Mouse (Mus musculus): ENCODE measurements around the gene Calm4. TPM values are rescaled to one million over a fixed set of nuclear protein-coding genes. Genes with fewer than 3 reads are reported as not detected.

Calm4 gene
- total and polyA plus RNA-seq, 2 experiments = not detected

DNA sequence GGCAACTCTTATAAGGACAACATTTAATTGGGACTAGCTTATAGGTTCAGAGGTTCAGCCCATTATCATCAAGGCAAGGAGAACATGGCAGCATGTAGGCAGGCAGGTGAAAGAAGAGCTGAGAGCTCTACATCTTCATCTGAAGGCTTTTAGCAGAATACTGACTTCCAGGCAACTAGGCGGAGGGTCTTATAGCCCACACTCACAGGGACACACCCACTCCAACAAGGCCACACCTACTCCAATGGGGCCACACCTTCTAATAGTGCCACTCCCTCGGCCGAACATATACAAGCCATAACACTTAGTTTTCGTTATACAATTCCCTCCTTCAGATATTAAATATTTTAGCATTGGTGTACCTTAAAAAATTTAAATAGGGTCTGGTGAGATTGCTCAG lies 35.3 kb downstream of the Calm4 start:
- H3K27ac ChIP-seq (replicated peaks; ENCODE audit: insufficient read depth, low read depth, low read length) = no peak overlapping the region
- no peaks in the 10 kb centered on the region for H3K36me3 ChIP-seq (ENCODE audit: control insufficient read depth, insufficient read depth, low read length)
- no peak for DNase-seq (ENCODE audit: extremely low read depth, low read depth, low spot score)
- H3K4me3 ChIP-seq (ENCODE audit: insufficient read depth, low read depth, low read length) = no peak overlapping the region
- TF ChIP-seq POLR2A (IDR thresholded peaks at IDR 0.05; ENCODE audit: extremely low read depth, insufficient read depth, low read length) = no peak
- TF ChIP-seq CTCF (IDR thresholded peaks at IDR 0.05; ENCODE audit: low read depth, low read length) = no peak
- no peaks in the 10 kb centered on the region for H3K4me1 ChIP-seq (ENCODE audit: control insufficient read depth, insufficient read depth, low read length)
- no peak overlapping the region for H3K9ac ChIP-seq (ENCODE audit: low read depth, low read length)
- 94% methylated on average over 4 of the region's 4 CpGs for WGBS
- no peaks in the 10 kb centered on the region for H3K79me2 ChIP-seq (ENCODE audit: control insufficient read depth, insufficient read depth, low read length)
- H3K27me3 ChIP-seq (ENCODE audit: control insufficient read depth, insufficient read depth, low read length) = no peaks in the 10 kb centered on the region

DNA sequence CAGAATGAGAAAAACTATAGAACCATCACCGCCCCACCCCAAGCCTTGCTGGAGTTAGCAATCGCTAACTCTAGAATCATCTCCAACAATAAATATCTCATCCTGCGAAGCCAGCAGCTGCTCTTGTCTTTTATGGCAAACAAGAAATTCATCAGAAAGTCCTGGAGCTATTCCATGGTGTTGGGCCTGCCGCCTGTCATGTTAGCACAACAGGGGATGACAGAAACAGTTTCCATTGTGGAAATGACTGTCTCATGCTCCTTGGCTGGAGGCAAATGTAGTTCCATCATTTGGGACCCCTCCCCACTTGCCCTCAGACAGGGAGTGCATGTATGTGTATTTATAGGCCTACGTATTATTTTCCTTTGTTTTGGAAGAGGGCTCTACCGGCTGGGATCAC lies 38.9 kb downstream of the Calm4 start:
- no peak for DNase-seq (ENCODE audit: extremely low read depth, low read depth, low spot score)
- 95% methylated on average over 6 of the region's 6 CpGs for WGBS
- H3K36me3 ChIP-seq (ENCODE audit: control insufficient read depth, insufficient read depth, low read length) = no peaks in the 10 kb centered on the region
- TF ChIP-seq CTCF (IDR thresholded peaks at IDR 0.05; ENCODE audit: low read depth, low read length) (no peak), POLR2A (IDR thresholded peaks at IDR 0.05; ENCODE audit: extremely low read depth, insufficient read depth, low read length) (no peak)
- H3K27me3 ChIP-seq (ENCODE audit: control insufficient read depth, insufficient read depth, low read length) = no peaks in the 10 kb centered on the region
- H3K27ac ChIP-seq (replicated peaks; ENCODE audit: insufficient read depth, low read depth, low read length) = no peak overlapping the region
- H3K9ac ChIP-seq (ENCODE audit: low read depth, low read length) = no peak overlapping the region
- no peaks in the 10 kb centered on the region for H3K79me2 ChIP-seq (ENCODE audit: control insufficient read depth, insufficient read depth, low read length)
- no peak overlapping the region for H3K4me3 ChIP-seq (ENCODE audit: insufficient read depth, low read depth, low read length)
- H3K4me1 ChIP-seq (ENCODE audit: control insufficient read depth, insufficient read depth, low read length) = no peaks in the 10 kb centered on the region

DNA sequence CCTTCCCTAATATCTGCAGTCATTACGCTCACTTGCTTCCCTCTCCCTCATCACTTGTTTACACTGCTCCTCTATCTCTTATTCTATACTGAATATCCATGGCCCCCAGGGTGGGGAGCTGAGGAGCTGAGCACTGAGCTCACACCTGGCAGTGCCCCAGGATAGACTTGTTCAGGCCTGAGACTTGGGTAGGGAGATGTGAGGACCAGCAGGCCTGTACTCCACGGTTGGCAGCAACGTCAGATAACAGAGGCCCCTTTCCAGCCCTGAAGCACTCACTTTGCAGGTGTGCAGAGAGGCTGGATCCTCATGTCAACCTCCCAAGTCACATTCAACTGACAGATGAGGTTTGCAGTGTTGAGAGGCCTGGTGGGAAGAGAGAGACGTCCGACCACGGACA lies 39.6 kb downstream of the Calm4 start:
- Histone ChIP-seq H3K4me1 (ENCODE audit: control insufficient read depth, insufficient read depth, low read length) (no peaks in the 10 kb centered on the region), H3K9ac (ENCODE audit: low read depth, low read length) (no peak overlapping the region), H3K36me3 (ENCODE audit: control insufficient read depth, insufficient read depth, low read length) (peaks cover 4% of the 10 kb centered on the region), H3K4me3 (ENCODE audit: insufficient read depth, low read depth, low read length) (no peak overlapping the region), H3K27ac (replicated peaks; ENCODE audit: insufficient read depth, low read depth, low read length) (no peak overlapping the region), H3K27me3 (ENCODE audit: control insufficient read depth, insufficient read depth, low read length) (no peaks in the 10 kb centered on the region), H3K79me2 (ENCODE audit: control insufficient read depth, insufficient read depth, low read length) (no peaks in the 10 kb centered on the region)
- WGBS = 82% methylated on average over 6 of the region's 6 CpGs
- no peak for DNase-seq (ENCODE audit: extremely low read depth, low read depth, low spot score)
- no peak for TF ChIP-seq POLR2A (IDR thresholded peaks at IDR 0.05; ENCODE audit: extremely low read depth, insufficient read depth, low read length)
- no peak for TF ChIP-seq CTCF (IDR thresholded peaks at IDR 0.05; ENCODE audit: low read depth, low read length)

DNA sequence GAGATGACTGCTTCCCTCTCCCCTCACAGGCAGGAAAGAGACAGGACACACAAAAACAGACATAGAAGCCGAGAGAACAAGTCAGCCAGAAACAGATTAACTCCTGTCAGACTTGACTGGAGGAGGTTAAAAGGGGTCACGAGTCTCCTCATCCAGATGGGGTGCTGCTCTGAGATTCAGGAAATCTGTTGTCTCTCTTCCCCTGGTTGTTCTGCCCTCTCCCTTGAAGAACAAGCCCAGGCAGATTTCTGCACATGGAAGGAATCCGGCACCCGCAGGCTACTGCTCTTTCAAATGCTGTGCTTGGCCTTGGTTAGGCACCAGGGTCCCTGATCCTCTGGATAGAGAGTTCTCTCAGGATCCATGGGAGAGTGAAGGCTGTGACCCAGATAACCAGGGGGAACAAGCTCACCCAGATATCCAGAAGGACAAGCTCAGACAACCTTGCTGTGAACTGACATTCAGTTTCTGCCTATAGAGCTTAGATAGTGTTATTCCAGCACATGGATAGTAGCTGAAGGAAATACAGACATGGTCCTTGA lies 40.2 kb downstream of the Calm4 start:
- Histone ChIP-seq H3K27ac (replicated peaks; ENCODE audit: insufficient read depth, low read depth, low read length) (no peak overlapping the region), H3K79me2 (ENCODE audit: control insufficient read depth, insufficient read depth, low read length) (no peaks in the 10 kb centered on the region), H3K36me3 (ENCODE audit: control insufficient read depth, insufficient read depth, low read length) (peaks cover 7% of the 10 kb centered on the region), H3K9ac (ENCODE audit: low read depth, low read length) (no peak overlapping the region), H3K4me3 (ENCODE audit: insufficient read depth, low read depth, low read length) (no peak overlapping the region), H3K27me3 (ENCODE audit: control insufficient read depth, insufficient read depth, low read length) (no peaks in the 10 kb centered on the region), H3K4me1 (ENCODE audit: control insufficient read depth, insufficient read depth, low read length) (no peaks in the 10 kb centered on the region)
- DNase-seq (ENCODE audit: extremely low read depth, low read depth, low spot score) = no peak
- 74% methylated on average over 4 of the region's 4 CpGs for WGBS
- TF ChIP-seq CTCF (IDR thresholded peaks at IDR 0.05; ENCODE audit: low read depth, low read length) = no peak

DNA sequence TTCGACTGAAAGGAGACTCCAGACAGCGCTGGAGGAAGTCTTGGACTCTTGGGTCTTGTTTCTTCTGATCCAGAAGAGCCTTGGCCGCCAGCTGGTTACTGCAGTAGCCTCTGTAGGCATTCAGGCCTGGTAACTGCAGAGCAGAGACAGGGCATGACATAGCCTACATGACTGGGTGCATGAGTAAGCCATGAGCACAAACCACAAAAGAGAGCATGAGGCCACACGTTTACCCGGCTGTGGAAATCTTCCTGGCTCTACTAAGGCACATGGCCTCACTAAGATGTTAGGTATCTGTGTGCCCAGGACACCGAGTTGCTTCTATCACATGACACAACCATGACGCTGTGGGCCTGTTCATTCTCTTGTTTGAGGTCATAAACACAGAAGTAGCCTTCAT lies 49.1 kb downstream of the Calm4 start:
- Histone ChIP-seq H3K9ac (ENCODE audit: low read depth, low read length) (no peak overlapping the region), H3K4me3 (ENCODE audit: insufficient read depth, low read depth, low read length) (no peak overlapping the region), H3K27ac (replicated peaks; ENCODE audit: insufficient read depth, low read depth, low read length) (no peak overlapping the region), H3K27me3 (ENCODE audit: control insufficient read depth, insufficient read depth, low read length) (no peaks in the 10 kb centered on the region), H3K79me2 (ENCODE audit: control insufficient read depth, insufficient read depth, low read length) (peaks cover 7% of the 10 kb centered on the region), H3K4me1 (ENCODE audit: control insufficient read depth, insufficient read depth, low read length) (peaks cover 9% of the 10 kb centered on the region), H3K36me3 (ENCODE audit: control insufficient read depth, insufficient read depth, low read length) (peaks cover 59% of the 10 kb centered on the region)
- TF ChIP-seq POLR2A (IDR thresholded peaks at IDR 0.05; ENCODE audit: extremely low read depth, insufficient read depth, low read length) (no peak), CTCF (IDR thresholded peaks at IDR 0.05; ENCODE audit: low read depth, low read length) (no peak)
- DNase-seq (ENCODE audit: extremely low read depth, low read depth, low spot score) = no peak
- WGBS = 89% methylated on average over 7 of the region's 7 CpGs

Other genes starting within 250 kb of the Calm4 start
- 10.8 and 12.2 TPM in 2 replicates for gene Fam208b, start 226.6 kb upstream of the Calm4 start, total RNA-seq (2014; rRNA removed)
- gene Fam208b, start 226.6 kb upstream of the Calm4 start, polyA plus RNA-seq (2012; rRNA removed) = 0.90 and 1.5 TPM in 2 replicates
- gene Asb13, start 203.7 kb upstream of the Calm4 start, total RNA-seq (2014; rRNA removed) = 14.7 and 19.0 TPM in 2 replicates
- gene Asb13, start 203.7 kb upstream of the Calm4 start, polyA plus RNA-seq (2012; rRNA removed) = 34.9 and 35.2 TPM in 2 replicates
- gene Calml3, start 33.4 kb upstream of the Calm4 start, total RNA-seq (2014; rRNA removed) = not detected in 2 replicates
- gene Calml3, start 33.4 kb upstream of the Calm4 start, polyA plus RNA-seq (2012; rRNA removed) = not detected in 2 replicates
- not detected in 2 replicates for gene Calm5, start 16.4 kb downstream of the Calm4 start, total RNA-seq (2014; rRNA removed)
- gene Calm5, start 16.4 kb downstream of the Calm4 start, polyA plus RNA-seq (2012; rRNA removed) = not detected in 2 replicates
- 20.5 and 26.3 TPM in 2 replicates for gene Net1, start 80.5 kb downstream of the Calm4 start, total RNA-seq (2014; rRNA removed)
- gene Net1, start 80.5 kb downstream of the Calm4 start, polyA plus RNA-seq (2012; rRNA removed) = 17.1 and 18.4 TPM in 2 replicates
- not detected in 2 replicates for gene Tubal3, start 80.5 kb downstream of the Calm4 start, total RNA-seq (2014; rRNA removed)
- gene Tubal3, start 80.5 kb downstream of the Calm4 start, polyA plus RNA-seq (2012; rRNA removed) = not detected in 2 replicates
- not detected in 2 replicates for gene Ucn3, start 107.6 kb downstream of the Calm4 start, total RNA-seq (2014; rRNA removed)
- not detected in 2 replicates for gene Ucn3, start 107.6 kb downstream of the Calm4 start, polyA plus RNA-seq (2012; rRNA removed)
- 559 and 727 TPM in 2 replicates for gene Akr1c14, start 211.3 kb downstream of the Calm4 start, total RNA-seq (2014; rRNA removed)
- 72.5 and 77.5 TPM in 2 replicates for gene Akr1c14, start 211.3 kb downstream of the Calm4 start, polyA plus RNA-seq (2012; rRNA removed)

Data from liver, adult 2 months (tissue).